Mouse (Mus musculus) macrophage (primary cell): ENCODE measurements around the gene Ndufaf2. TPM values are rescaled to one million over a fixed set of nuclear protein-coding genes. Genes with fewer than 3 reads are reported as not detected.
A peak's percentile ranks its signal among the peaks of the same experiment; 100 is the strongest.

ENCODE experiments used
- H3K27ac ChIP-seq: fragments of 350-480 bp; formaldehyde crosslinking; 2 replicates; pipeline ENCODE4 v1.9.0; 2021
- H3K36me3 ChIP-seq: fragments of 350-480 bp; formaldehyde crosslinking; 2 replicates; pipeline ENCODE4 v1.9.0; 2021; ENCODE audit errors: inconsistent target
- H3K4me3 ChIP-seq: fragments of 350-480 bp; formaldehyde crosslinking; 2 replicates; pipeline ENCODE4 v1.9.0; 2021; ENCODE audit errors: inconsistent target
- H3K79me2 ChIP-seq: fragments of 350-480 bp; formaldehyde crosslinking; 2 replicates; pipeline ENCODE4 v1.9.0; 2021; ENCODE audit errors: inconsistent target
- WGBS: methylation state at CpG from one replicate; pipeline ENCODE4 v1.1.7; 2026; ENCODE audit warnings: inconsistent platforms; ENCODE audit not compliant: missing documents; 5-methylcytosine and 5-hydroxymethylcytosine counted together
- polyA plus RNA-seq: library from polyadenylated mRNA; stranded (reverse); fragments of 250-400 nt; gene quantifications from 3 replicates; pipeline ENCODE4 v1.2.4, GENCODE M21; 2018; ENCODE audit warnings: inconsistent platforms

The Ndufaf2 gene
- polyA plus RNA-seq, 1 experiment from 2014 or later: 32.7 TPM

GRCm38 (mm10) chr13:107961972-107962371, 196.5 kb downstream of the Ndufaf2 start:
- Histone ChIP-seq H3K36me3 (no peaks in the 10 kb centered on the region), H3K27ac (no peak overlapping the region), H3K4me3 (no peak overlapping the region), H3K79me2 (no peaks in the 10 kb centered on the region)
- 92% methylated on average over 4 of the region's 4 CpGs for WGBS

GRCm38 (mm10) chr13:107961501-107961900, 196.9 kb downstream of the Ndufaf2 start:
- Histone ChIP-seq H3K27ac (no peak overlapping the region), H3K79me2 (no peaks in the 10 kb centered on the region), H3K4me3 (no peak overlapping the region), H3K36me3 (no peaks in the 10 kb centered on the region)
- 93% methylated on average over 4 of the region's 4 CpGs for WGBS

GRCm38 (mm10) chr13:107960549-107960948, 197.9 kb downstream of the Ndufaf2 start:
- no peaks in the 10 kb centered on the region for H3K36me3 ChIP-seq
- H3K27ac ChIP-seq: no peak overlapping the region
- H3K4me3 ChIP-seq: no peak overlapping the region
- 95% methylated on average over 5 of the region's 5 CpGs for WGBS
- H3K79me2 ChIP-seq: no peaks in the 10 kb centered on the region

GRCm38 (mm10) chr13:107959891-107960290, 198.5 kb downstream of the Ndufaf2 start:
- Histone ChIP-seq H3K4me3 (no peak overlapping the region), H3K36me3 (no peaks in the 10 kb centered on the region), H3K27ac (no peak overlapping the region), H3K79me2 (no peaks in the 10 kb centered on the region)
- 92% methylated on average over 4 of the region's 4 CpGs for WGBS

GRCm38 (mm10) chr13:107956246-107956645, 202.2 kb downstream of the Ndufaf2 start:
- H3K4me3 ChIP-seq: no peak overlapping the region
- no peak overlapping the region for H3K27ac ChIP-seq
- H3K79me2 ChIP-seq: no peaks in the 10 kb centered on the region
- no peaks in the 10 kb centered on the region for H3K36me3 ChIP-seq
- 94% methylated on average over 3 of the region's 3 CpGs for WGBS

GRCm38 (mm10) chr13:107955327-107956110, 202.9 kb downstream of the Ndufaf2 start:
- Histone ChIP-seq H3K79me2 (no peaks in the 10 kb centered on the region), H3K4me3 (no peak overlapping the region), H3K36me3 (no peaks in the 10 kb centered on the region), H3K27ac (no peak overlapping the region)
- 52% methylated on average over 11 of the region's 18 CpGs for WGBS

GRCm38 (mm10) chr13:107954445-107955261, 203.8 kb downstream of the Ndufaf2 start:
- Histone ChIP-seq H3K4me3 (no peak overlapping the region), H3K27ac (peak overlapping the region; percentile 65), H3K36me3 (no peaks in the 10 kb centered on the region), H3K79me2 (no peaks in the 10 kb centered on the region)
- WGBS: 78% methylated on average over 14 of the region's 16 CpGs

GRCm38 (mm10) chr13:107954100-107954444, 204.4 kb downstream of the Ndufaf2 start:
- Histone ChIP-seq H3K4me3 (no peak overlapping the region), H3K27ac (peak overlapping the region; percentile 65), H3K79me2 (no peaks in the 10 kb centered on the region), H3K36me3 (no peaks in the 10 kb centered on the region)
- WGBS: 21% methylated on average over 9 of the region's 9 CpGs

Other genes starting within 250 kb of the Ndufaf2 start
- 65.1 to 97.0 TPM (median 85.2 TPM) in 3 replicates for gene Smim15, start 114.2 kb downstream of the Ndufaf2 start, polyA plus RNA-seq
- 2.5 to 4.3 TPM (median 2.5 TPM) in 3 replicates for gene Ercc8, start 108 bp upstream of the Ndufaf2 start, polyA plus RNA-seq
- 0.29 to 0.36 TPM (median 0.32 TPM) in 3 replicates for gene Elovl7, start 55.8 kb upstream of the Ndufaf2 start, polyA plus RNA-seq
- gene Depdc1b, start 157.7 kb upstream of the Ndufaf2 start, polyA plus RNA-seq: 0.19 to 1.0 TPM (median 0.50 TPM) in 3 replicates